Mouse (Mus musculus) testis, adult 2 months (tissue): ENCODE measurements around the gene Wnt7b. TPM values are rescaled to one million over a fixed set of nuclear protein-coding genes. Genes with fewer than 3 reads are reported as not detected.

Experiments
- H3K27ac ChIP-seq: fragments of 200-500 bp; 2 replicates; pipeline ENCODE4 v1.5.1; 2012; ENCODE audit warnings: low read depth, low read length; ENCODE audit not compliant: control insufficient read depth, insufficient read depth
- H3K27me3 ChIP-seq: fragments of 200-500 bp; 2 replicates; pipeline ENCODE4 v1.6.1; 2012; ENCODE audit warnings: mild to moderate bottlenecking, low read length, moderate library complexity; ENCODE audit not compliant: control insufficient read depth, insufficient read depth
- H3K36me3 ChIP-seq: fragments of 200-500 bp; 2 replicates; pipeline ENCODE4 v1.6.1; 2012; ENCODE audit warnings: mild to moderate bottlenecking, low read length; ENCODE audit not compliant: control insufficient read depth, insufficient read depth
- H3K4me1 ChIP-seq: fragments of 200-500 bp; 2 replicates; pipeline ENCODE4 v1.6.1; 2012; ENCODE audit warnings: low read length; ENCODE audit not compliant: control insufficient read depth, insufficient read depth
- H3K4me3 ChIP-seq: fragments of 200-500 bp; 2 replicates; pipeline ENCODE4 v1.5.1; 2012; ENCODE audit warnings: low read depth, mild to moderate bottlenecking, low read length, moderate library complexity, mixed read lengths; ENCODE audit not compliant: control insufficient read depth
- CTCF ChIP-seq: fragments of 200-500 bp; IDR thresholded peaks from 2 replicates; pipeline ENCODE4 v1.5.1; 2012; ENCODE audit warnings: low read depth, mild to moderate bottlenecking, inconsistent platforms, low read length, moderate library complexity; ENCODE audit not compliant: control insufficient read depth, insufficient read depth, insufficient replicate concordance
- POLR2A ChIP-seq: fragments of 200-500 bp; IDR thresholded peaks from 2 replicates; pipeline ENCODE4 v1.6.1; 2012; ENCODE audit warnings: low read depth, mild to moderate bottlenecking, inconsistent platforms, low read length, moderate library complexity; ENCODE audit not compliant: control insufficient read depth
- polyA plus RNA-seq: library from polyadenylated mRNA; depleted of rRNA; stranded (reverse); fragments of >200 nt; gene quantifications from 2 replicates; pipeline ENCODE4 v1.2.3, GENCODE M21; 2012; rRNA removed

The Wnt7b gene
- polyA plus RNA-seq, 1 experiment: 0.07 TPM

GRCm38 (mm10) chr15:85503127-85503526 lies 79.1 kb downstream of the Wnt7b start, which contains the start of gene 7530416G11Rik:
Gene 7530416G11Rik (minus strand): TSS chr15:85503227.
- no peaks in the 10 kb centered on the region; the same call in 1 of the 2 replicates for H3K4me1 ChIP-seq
- no peaks in the 10 kb centered on the region for H3K27me3 ChIP-seq

GRCm38 (mm10) chr15:85500267-85500666 lies 82.0 kb downstream of the Wnt7b start:
- no peak for TF ChIP-seq CTCF
- no peak for TF ChIP-seq POLR2A
- no peaks in the 10 kb centered on the region for H3K4me1 ChIP-seq
- no peak overlapping the region for H3K4me3 ChIP-seq
- no peaks in the 10 kb centered on the region for H3K27me3 ChIP-seq
- H3K27ac ChIP-seq: no peak overlapping the region
- H3K36me3 ChIP-seq: no peaks in the 10 kb centered on the region

More at GRCm38 (mm10) chr15:85503127-85503526, 79.1 kb downstream of the Wnt7b start, which contains the start of gene 7530416G11Rik:
- Histone ChIP-seq H3K36me3 (no peaks in the 10 kb centered on the region), H3K4me3 (no peak within 1 kb of the TSS), H3K27ac (no peak within 1 kb of the TSS)
- TF ChIP-seq POLR2A (no peak), CTCF (no peak)

GRCm38 (mm10) chr15:85497981-85498475 lies 84.2 kb downstream of the Wnt7b start:
- Histone ChIP-seq H3K4me3 (no peak overlapping the region), H3K27ac (no peak overlapping the region), H3K36me3 (no peaks in the 10 kb centered on the region), H3K4me1 (no peaks in the 10 kb centered on the region; the same call in 1 of the 2 replicates), H3K27me3 (no peaks in the 10 kb centered on the region)
- TF ChIP-seq CTCF: no peak
- TF ChIP-seq POLR2A: no peak

- Histone ChIP-seq H3K4me1 (no peaks in the 10 kb centered on the region; the same call in 1 of the 2 replicates), H3K36me3 (no peaks in the 10 kb centered on the region), H3K4me3 (no peak overlapping the region), H3K27ac (no peak overlapping the region), H3K27me3 (no peaks in the 10 kb centered on the region)
- TF ChIP-seq CTCF: no peak
- no peak for TF ChIP-seq POLR2A
Observed at GRCm38 (mm10) chr15:85497548-85497947, 84.7 kb downstream of the Wnt7b start.

- Histone ChIP-seq H3K4me3 (no peak overlapping the region), H3K4me1 (no peaks in the 10 kb centered on the region; the same call in 1 of the 2 replicates), H3K27me3 (no peaks in the 10 kb centered on the region), H3K27ac (no peak overlapping the region), H3K36me3 (no peaks in the 10 kb centered on the region)
- TF ChIP-seq POLR2A (no peak), CTCF (no peak)
Observed at GRCm38 (mm10) chr15:85494163-85494621, 88.1 kb downstream of the Wnt7b start.

GRCm38 (mm10) chr15:85489751-85490150 lies 92.5 kb downstream of the Wnt7b start:
- Histone ChIP-seq H3K36me3 (no peaks in the 10 kb centered on the region), H3K27me3 (no peaks in the 10 kb centered on the region), H3K4me1 (no peaks in the 10 kb centered on the region; the same call in 1 of the 2 replicates), H3K27ac (no peak overlapping the region), H3K4me3 (no peak overlapping the region)
- no peak for TF ChIP-seq CTCF
- no peak for TF ChIP-seq POLR2A

GRCm38 (mm10) chr15:85488900-85489299 lies 93.4 kb downstream of the Wnt7b start:
- H3K27me3 ChIP-seq: no peaks in the 10 kb centered on the region
- H3K4me1 ChIP-seq: no peaks in the 10 kb centered on the region
- TF ChIP-seq CTCF (no peak), POLR2A (no peak)
- H3K4me3 ChIP-seq: no peak overlapping the region
- no peak overlapping the region for H3K27ac ChIP-seq
- no peaks in the 10 kb centered on the region for H3K36me3 ChIP-seq

Other genes with a start within 250 kb of the Wnt7b start
- gene Atxn10, start 246.2 kb downstream of the Wnt7b start, polyA plus RNA-seq: 139 and 146 TPM in 2 replicates
- 0.11 and 0.12 TPM in 2 replicates for gene 7530416G11Rik, start 79.2 kb downstream of the Wnt7b start, polyA plus RNA-seq
- gene Ppara, start 152.5 kb upstream of the Wnt7b start, polyA plus RNA-seq: 0.63 and 1.6 TPM in 2 replicates
- 33.4 and 39.5 TPM in 2 replicates for gene Cdpf1, start 229.2 kb upstream of the Wnt7b start, polyA plus RNA-seq
- gene Pkdrej, start 239.3 kb upstream of the Wnt7b start, polyA plus RNA-seq: 16.6 and 17.1 TPM in 2 replicates
- 1.6 and 1.9 TPM in 2 replicates for gene Ttc38, start 249.8 kb upstream of the Wnt7b start, polyA plus RNA-seq